Mouse (Mus musculus): ENCODE measurements around the gene Gstt3. TPM values are rescaled to one million over a fixed set of nuclear protein-coding genes. Genes with fewer than 3 reads are reported as not detected.
"Not testable (repeated sequence)": the region's sequence is repeated elsewhere in the genome, so short reads cannot be mapped to it uniquely, and the experiment has no call there.

The Gstt3 gene
- polyA plus RNA-seq, 1 experiment from 2014 or later: 4.2 TPM

DNA sequence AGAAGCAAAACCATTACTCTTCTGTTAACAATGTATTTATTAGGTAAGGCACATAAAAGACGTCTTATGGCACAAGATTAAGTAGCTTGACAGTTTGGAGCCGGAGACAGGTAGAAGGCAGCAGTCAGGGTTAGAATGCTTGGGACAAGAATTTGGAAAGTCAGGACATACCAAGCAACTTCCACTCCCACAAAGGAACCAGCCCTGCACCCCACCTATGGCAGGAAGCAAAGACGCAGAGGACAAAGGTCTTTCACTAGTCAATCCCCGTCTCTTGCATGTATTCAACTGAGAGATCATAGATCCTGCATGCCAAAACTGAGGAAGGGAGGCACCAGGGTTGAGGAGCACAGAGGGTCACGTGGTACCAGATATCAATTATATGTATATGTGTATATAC lies 7.1 kb downstream of the Gstt3 start:
- no peaks in the 10 kb centered on the region for H3K9me3 ChIP-seq (replicated peaks)
- peaks cover 7% of the 10 kb centered on the region for H3K27me3 ChIP-seq (ENCODE audit: low read depth, poor library complexity, severe bottlenecking)
- WGBS: 93% methylated on average over 5 of the region's 5 CpGs
- no peak for DNase-seq (ENCODE audit: low spot score)
- H3K4me3 ChIP-seq: no peak overlapping the region
- H3K36me3 ChIP-seq: no peaks in the 10 kb centered on the region
- peaks cover 14% of the 10 kb centered on the region for H3K4me1 ChIP-seq
- H3K27ac ChIP-seq: no peak overlapping the region

DNA sequence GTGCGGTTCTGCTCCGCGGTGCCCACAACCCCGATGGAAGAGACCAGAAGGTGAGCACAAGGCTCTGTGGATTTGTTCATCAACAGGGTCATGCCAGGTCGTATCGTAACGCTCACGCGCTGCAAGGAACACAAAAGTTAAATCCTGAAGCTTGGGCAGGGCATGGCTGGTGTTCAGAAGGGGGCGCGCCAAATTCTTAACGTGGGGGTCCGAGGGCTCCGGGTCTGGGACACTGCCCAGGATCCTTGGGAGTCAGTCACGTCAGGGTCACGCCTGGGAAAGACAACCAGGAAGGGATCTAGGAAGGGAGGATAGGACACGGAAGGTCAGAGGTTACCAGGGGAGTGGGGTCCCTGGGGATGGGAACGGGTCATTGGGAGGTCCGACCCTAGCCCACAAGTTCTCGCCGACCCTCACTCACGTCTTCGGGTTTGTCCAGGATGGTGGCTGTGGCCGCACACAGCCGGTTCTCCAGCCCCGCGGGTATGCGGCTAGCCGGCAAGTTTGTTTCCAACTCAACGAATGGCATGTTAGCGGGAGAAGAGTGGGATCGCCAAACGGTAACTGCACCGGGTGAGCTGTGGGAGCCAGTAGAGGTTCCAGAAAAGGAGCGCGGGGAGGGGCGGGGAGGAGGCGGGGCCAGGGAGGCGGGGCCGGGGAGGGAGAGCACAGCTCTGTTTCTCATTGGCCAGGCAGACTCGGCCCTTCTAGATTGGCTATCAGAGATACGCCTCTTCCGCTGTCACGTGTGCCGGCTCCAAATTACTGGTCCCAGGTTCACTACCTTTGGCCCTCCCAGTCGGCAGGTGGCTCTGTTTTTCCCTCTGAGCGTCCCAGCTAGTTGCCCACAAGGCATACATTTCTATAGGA lies 8.2 kb downstream of the Gstt3 start, which contains the start of gene Ddt:
TSS of gene Ddt (minus strand) at position 620 of the 870 bp plus-strand sequence.
- H3K27me3 ChIP-seq (ENCODE audit: low read depth, poor library complexity, severe bottlenecking): no peaks in the 10 kb centered on the region
- peak within 1 kb of the TSS; percentile 81 for H3K27ac ChIP-seq
- WGBS: under 1% methylated on average over 47 of the region's 47 CpGs
- H3K4me3 ChIP-seq: peak within 1 kb of the TSS; percentile 75
- peak; percentile 96 for DNase-seq (ENCODE audit: low spot score)
- H3K9me3 ChIP-seq (replicated peaks): no peaks in the 10 kb centered on the region
- H3K4me1 ChIP-seq: peaks cover 14% of the 10 kb centered on the region
- no peaks in the 10 kb centered on the region for H3K36me3 ChIP-seq

DNA sequence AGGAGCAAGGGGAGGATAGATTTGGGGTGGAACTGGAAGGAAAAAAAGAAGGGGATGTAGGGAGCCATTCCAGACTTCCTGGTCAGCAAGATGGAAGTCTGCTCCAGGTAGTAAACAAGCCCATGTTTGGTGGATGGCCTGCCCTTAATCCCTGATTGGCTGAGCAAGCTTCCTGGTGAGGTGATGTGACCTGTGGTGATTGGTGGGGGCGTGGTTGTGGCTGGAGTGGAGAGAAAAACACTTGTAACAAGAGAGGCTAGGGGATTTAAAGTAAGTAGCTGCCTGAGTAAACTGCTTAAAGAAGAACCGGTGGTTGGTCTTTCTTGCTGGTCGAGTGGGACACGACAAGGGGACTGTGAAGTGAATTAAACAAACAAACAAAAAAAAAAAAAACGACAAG lies 13.5 kb downstream of the Gstt3 start:
- peaks cover 18% of the 10 kb centered on the region for H3K4me1 ChIP-seq
- WGBS: 47% methylated on average over 5 of the region's 5 CpGs
- H3K36me3 ChIP-seq; H3K27me3 ChIP-seq (ENCODE audit: low read depth, poor library complexity, severe bottlenecking); H3K27ac ChIP-seq; DNase-seq (ENCODE audit: low spot score); H3K4me3 ChIP-seq; H3K9me3 ChIP-seq (replicated peaks): not testable (repeated sequence)

DNA sequence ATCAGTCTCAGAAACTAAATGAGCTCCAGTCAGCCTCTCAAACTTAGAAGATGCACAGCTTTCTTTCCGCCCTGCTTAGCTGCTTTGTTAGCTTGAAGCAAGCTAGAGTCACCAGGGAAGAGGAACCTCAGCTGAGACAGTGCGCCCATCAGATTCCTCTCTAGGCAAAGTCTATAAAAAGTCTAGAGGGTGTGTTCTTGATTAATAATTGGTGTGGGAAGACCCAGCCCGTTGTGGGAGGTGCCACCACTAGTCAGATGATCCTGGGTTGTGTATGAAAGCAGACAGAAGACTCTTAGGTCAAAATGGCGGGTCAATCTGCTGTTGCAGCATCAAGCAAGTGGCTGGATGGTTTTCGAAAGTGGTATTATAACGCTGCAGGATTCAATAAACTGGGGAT lies 14.4 kb downstream of the Gstt3 start:
- Histone ChIP-seq H3K27me3 (ENCODE audit: low read depth, poor library complexity, severe bottlenecking) (no peaks in the 10 kb centered on the region), H3K4me3 (no peak overlapping the region), H3K4me1 (peaks cover 14% of the 10 kb centered on the region), H3K9me3 (replicated peaks) (no peaks in the 10 kb centered on the region), H3K36me3 (peaks cover under 1% of the 10 kb centered on the region; the same call in 1 of the 2 replicates), H3K27ac (no peak overlapping the region)
- 91% methylated on average over 6 of the region's 6 CpGs for WGBS
- no peak for DNase-seq (ENCODE audit: low spot score)

DNA sequence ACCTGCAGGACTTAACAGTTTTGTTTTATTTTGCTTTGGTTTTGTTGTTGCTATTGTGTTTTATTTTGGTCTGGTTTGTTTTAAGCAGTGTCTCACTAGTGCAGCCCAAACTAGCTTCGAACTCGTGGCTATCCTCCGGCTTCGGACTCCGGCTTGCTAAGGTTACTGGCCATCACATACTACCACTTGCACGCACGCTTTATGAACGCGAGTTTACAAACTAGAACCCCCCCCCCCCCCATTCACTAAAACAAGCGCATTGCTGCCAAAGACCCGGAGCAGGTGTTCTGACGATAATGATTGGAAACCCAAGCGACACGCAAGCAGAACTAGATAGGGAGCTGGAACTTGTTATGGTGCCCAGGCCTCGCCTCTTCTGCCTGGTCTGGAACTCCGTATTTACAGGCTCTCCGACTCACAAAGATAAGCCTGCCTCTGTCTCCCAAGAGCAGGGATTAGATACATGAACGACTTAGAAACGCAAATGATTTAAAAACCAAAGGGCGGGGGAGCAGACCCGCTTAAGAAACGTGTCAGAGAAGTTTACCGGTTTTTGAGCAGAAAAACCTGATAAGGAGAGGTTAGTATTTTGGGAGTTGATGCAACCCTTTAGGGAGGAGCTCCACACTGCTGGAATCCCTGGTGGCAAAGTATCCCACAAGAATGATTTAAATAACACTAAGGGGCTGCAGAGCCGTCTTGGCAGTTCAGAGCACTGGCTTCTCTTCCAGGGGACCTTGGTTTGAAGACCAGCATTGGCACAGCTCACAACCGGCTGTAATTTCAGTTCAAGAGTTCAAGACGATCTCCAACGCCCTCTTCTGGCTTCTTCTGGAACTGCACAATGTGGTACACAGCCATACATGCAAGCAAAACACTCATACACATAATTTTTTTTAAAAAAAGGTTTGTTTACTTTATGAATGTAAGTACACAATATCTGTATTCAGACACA lies 16.4 kb downstream of the Gstt3 start:
- DNase-seq (ENCODE audit: low spot score): peak; percentile 82
- WGBS: 2% methylated on average over 27 of the region's 27 CpGs
- Histone ChIP-seq H3K27me3 (ENCODE audit: low read depth, poor library complexity, severe bottlenecking) (no peaks in the 10 kb centered on the region), H3K4me3 (peak overlapping the region; percentile 93), H3K27ac (peak overlapping the region; percentile 86), H3K36me3 (peaks cover 19% of the 10 kb centered on the region), H3K4me1 (peaks cover 14% of the 10 kb centered on the region), H3K9me3 (replicated peaks) (no peaks in the 10 kb centered on the region)

DNA sequence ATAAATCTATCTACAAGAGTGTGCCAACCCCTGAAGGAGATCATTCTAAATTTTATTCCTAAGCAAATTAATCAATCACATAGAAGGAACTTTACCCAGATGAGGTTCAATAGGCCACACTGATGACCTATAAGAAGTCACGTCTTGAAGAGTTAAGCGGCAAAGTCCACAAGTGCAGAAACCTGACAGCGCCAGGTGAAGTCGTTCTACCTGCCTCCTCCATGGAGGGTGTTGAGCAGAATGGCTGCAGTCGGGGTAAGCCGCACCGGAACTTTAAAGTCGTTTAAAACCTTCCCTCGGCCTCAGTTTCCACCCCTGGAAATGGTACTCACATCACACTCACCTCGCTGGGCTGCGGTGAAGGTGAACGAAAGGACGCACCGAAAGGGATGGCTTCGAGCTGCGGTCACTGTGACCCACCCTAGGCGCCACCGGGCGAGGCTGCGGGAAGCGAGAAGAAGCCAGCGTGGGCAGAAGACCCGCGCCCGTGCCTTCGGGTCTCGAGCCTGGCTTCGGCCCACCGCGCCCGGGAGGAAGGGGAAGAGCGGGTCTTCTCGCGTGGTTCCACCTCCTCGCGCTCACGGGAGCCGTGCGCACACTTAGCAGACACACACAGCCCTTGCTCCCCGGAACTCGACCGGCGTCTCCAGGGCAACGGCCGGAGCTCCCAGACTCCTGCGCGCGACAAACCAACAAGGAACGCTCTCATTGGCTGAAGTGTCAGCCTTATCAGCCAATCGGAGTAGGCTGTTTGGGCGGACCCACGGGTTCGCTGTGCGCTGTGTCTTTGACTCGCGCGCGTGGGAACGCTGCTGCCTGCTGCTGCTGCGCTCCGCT lies 17.3 kb downstream of the Gstt3 start, which contains the start of gene Cabin1:
TSS of gene Cabin1 (minus strand) at position 660 of the 837 bp plus-strand sequence.
- Histone ChIP-seq H3K9me3 (replicated peaks) (no peaks in the 10 kb centered on the region), H3K27ac (peak within 1 kb of the TSS; percentile 86), H3K4me3 (peak within 1 kb of the TSS; percentile 93), H3K4me1 (peaks cover 14% of the 10 kb centered on the region), H3K27me3 (ENCODE audit: low read depth, poor library complexity, severe bottlenecking) (no peaks in the 10 kb centered on the region), H3K36me3 (peaks cover 26% of the 10 kb centered on the region)
- peak; percentile 99 for DNase-seq (ENCODE audit: low spot score)
- WGBS: under 1% methylated on average over 59 of the region's 61 CpGs

DNA sequence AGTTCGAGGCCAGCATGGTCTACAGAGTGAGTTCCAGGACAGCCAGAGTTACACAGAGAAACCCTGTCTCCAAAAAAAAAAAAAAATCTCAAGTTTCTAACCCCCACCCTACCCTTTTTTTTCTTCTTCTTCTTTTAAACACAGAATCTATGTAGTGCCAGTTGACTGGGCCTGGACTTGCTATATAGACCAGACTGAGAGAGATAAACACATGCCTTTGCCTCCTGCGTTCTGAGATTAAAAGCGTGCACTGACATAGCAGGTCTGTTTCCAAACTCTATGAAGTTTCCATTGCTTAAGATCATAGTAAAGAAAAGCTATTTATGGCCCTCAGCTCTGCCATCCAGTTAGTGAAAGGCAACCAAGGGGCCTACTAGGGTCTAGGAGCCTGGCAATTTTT lies 18.8 kb downstream of the Gstt3 start:
- 95% methylated on average over 3 of the region's 3 CpGs for WGBS
- DNase-seq (ENCODE audit: low spot score): no peak

DNA sequence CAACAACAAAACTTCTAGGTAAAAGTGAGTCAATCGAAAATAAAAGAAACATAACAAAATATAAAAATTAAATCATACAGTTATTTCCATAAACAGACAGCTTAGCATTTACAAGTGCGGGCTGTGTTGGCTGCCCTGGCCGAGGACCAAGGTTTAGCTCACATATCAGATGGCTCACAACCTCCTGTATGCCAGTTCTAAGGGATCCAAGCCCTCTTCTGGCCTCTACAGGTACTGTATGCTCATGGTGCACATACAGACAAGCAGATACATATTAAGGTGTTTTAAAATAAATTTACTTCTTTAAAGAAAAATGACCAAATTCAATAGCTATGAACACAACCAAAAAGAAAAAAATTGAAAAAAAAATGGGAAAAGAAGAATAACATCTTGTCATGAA lies 20.9 kb downstream of the Gstt3 start:
- Histone ChIP-seq H3K27me3 (ENCODE audit: low read depth, poor library complexity, severe bottlenecking) (no peaks in the 10 kb centered on the region), H3K4me3 (no peak overlapping the region), H3K27ac (no peak overlapping the region), H3K4me1 (peaks cover 14% of the 10 kb centered on the region), H3K36me3 (peaks cover 49% of the 10 kb centered on the region), H3K9me3 (replicated peaks) (no peaks in the 10 kb centered on the region)
- no peak for DNase-seq (ENCODE audit: low spot score)
- 95% methylated on average over 3 of the region's 3 CpGs for WGBS

More for the DNA sequence above, 18.8 kb downstream of the Gstt3 start:
- Histone ChIP-seq H3K4me1 (peaks cover 14% of the 10 kb centered on the region), H3K9me3 (replicated peaks) (no peaks in the 10 kb centered on the region), H3K4me3 (no peak overlapping the region), H3K27me3 (ENCODE audit: low read depth, poor library complexity, severe bottlenecking) (no peaks in the 10 kb centered on the region), H3K36me3 (peaks cover 40% of the 10 kb centered on the region), H3K27ac (no peak overlapping the region)

DNA sequence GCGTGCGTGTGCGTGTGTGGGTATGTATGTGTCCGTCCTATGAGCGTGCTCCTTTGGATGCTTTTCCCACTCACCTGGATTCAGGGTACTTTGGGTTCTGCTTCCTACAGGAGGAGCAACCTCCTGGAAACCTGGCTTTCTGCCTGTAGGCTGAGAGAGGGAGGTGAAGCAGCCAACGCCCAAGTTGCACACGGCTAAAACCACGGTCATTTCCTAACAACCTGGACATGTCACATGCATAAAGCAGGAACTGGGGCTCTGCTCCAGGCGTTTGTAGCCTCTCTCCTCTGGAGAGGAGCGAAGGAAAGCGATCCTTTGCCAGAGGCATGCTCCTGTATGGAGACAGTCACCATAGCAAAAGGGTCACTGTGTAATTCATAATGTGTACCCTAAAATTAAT lies 24.5 kb downstream of the Gstt3 start:
- Histone ChIP-seq H3K4me1 (no peaks in the 10 kb centered on the region), H3K27ac (no peak overlapping the region), H3K9me3 (replicated peaks) (no peaks in the 10 kb centered on the region), H3K36me3 (peaks cover 83% of the 10 kb centered on the region), H3K27me3 (ENCODE audit: low read depth, poor library complexity, severe bottlenecking) (no peaks in the 10 kb centered on the region), H3K4me3 (no peak overlapping the region)
- WGBS: 94% methylated on average over 11 of the region's 11 CpGs
- no peak for DNase-seq (ENCODE audit: low spot score)

DNA sequence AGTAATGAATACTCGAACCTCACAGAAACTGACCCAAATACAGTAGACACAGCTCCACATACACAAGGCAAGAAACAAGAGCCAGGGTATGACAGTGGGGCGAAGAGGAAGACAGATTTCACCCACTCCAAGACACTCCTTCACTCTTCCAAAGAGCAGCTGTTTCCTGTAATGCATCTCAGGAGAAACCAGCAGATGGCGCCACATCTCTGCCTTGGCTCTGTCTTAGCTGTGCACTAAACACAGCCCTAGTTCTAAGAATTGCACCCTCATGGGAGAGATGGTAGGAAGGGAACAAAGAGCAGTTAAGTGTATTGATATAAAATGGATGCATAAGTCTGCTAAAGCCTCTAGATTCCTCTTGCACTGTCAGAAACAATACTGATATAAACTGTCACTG lies 37.2 kb downstream of the Gstt3 start:
- no peak overlapping the region for H3K4me3 ChIP-seq
- WGBS: 45% methylated on average over 3 of the region's 3 CpGs
- no peaks in the 10 kb centered on the region for H3K9me3 ChIP-seq (replicated peaks)
- no peaks in the 10 kb centered on the region for H3K4me1 ChIP-seq
- peaks cover 97% of the 10 kb centered on the region for H3K36me3 ChIP-seq
- no peaks in the 10 kb centered on the region for H3K27me3 ChIP-seq (ENCODE audit: low read depth, poor library complexity, severe bottlenecking)
- no peak overlapping the region for H3K27ac ChIP-seq
- peak; percentile 84 for DNase-seq (ENCODE audit: low spot score)

DNA sequence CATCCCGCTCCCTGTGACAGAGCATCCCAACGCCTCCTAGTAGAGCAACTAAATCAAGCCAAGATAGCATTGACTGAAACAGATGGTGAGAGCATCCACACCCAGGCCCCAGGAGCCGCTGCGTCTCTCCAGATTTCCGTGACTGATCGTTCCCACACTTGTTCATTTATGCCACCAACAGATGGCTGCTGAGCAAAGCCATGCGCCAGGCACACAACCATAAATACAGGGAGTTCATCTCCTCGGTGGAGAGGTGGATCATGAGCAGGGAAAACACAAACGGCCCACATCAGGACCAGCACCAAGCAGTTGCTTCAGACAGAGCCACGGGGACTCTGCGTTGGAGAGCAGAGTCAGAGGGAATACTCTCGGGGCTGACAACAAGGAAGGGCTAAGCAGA lies 37.8 kb downstream of the Gstt3 start:
- no peak for DNase-seq (ENCODE audit: low spot score)
- 95% methylated on average over 12 of the region's 12 CpGs for WGBS
- no peaks in the 10 kb centered on the region for H3K27me3 ChIP-seq (ENCODE audit: low read depth, poor library complexity, severe bottlenecking)
- H3K4me1 ChIP-seq: no peaks in the 10 kb centered on the region
- H3K9me3 ChIP-seq (replicated peaks): no peaks in the 10 kb centered on the region
- H3K36me3 ChIP-seq: peaks cover 97% of the 10 kb centered on the region
- H3K27ac ChIP-seq: no peak overlapping the region
- H3K4me3 ChIP-seq: no peak overlapping the region

DNA sequence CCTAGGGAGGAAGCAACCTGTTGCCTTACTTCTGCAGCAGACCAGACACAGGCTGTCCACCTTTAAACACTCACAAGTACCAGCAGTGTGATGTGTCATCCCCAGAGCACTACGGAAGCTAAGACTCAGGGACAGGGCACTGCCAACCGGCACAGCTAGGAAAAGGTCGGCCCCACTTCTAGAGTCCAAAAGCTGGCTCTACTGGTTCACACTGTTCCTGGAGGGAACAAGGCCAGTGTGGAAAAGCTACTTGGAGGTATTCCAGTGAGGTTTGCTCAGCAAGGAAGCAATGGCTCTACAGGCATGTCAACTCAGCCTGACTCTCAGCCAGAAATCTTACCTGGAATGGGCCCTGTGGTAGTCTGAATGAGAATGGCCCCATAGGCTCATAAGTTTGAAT lies 40.3 kb downstream of the Gstt3 start:
- H3K27ac ChIP-seq: no peak overlapping the region
- 96% methylated on average over 3 of the region's 3 CpGs for WGBS
- H3K4me1 ChIP-seq: no peaks in the 10 kb centered on the region
- no peaks in the 10 kb centered on the region for H3K27me3 ChIP-seq (ENCODE audit: low read depth, poor library complexity, severe bottlenecking)
- peaks cover 97% of the 10 kb centered on the region for H3K36me3 ChIP-seq
- DNase-seq (ENCODE audit: low spot score): no peak
- H3K9me3 ChIP-seq (replicated peaks): no peaks in the 10 kb centered on the region
- no peak overlapping the region for H3K4me3 ChIP-seq
